Mouse (Mus musculus) hindlimb bud, embryonic 11.5 days (tissue): ENCODE data around the gene Neurod2.

ENCODE experiments used
- DNase-seq: peaks from one replicate; pipeline ENCODE4 v3.0.0-alpha.2; 2012; ENCODE audit warnings: low read depth, low spot score; ENCODE audit errors: extremely low spot score

Gene Neurod2

DNA sequence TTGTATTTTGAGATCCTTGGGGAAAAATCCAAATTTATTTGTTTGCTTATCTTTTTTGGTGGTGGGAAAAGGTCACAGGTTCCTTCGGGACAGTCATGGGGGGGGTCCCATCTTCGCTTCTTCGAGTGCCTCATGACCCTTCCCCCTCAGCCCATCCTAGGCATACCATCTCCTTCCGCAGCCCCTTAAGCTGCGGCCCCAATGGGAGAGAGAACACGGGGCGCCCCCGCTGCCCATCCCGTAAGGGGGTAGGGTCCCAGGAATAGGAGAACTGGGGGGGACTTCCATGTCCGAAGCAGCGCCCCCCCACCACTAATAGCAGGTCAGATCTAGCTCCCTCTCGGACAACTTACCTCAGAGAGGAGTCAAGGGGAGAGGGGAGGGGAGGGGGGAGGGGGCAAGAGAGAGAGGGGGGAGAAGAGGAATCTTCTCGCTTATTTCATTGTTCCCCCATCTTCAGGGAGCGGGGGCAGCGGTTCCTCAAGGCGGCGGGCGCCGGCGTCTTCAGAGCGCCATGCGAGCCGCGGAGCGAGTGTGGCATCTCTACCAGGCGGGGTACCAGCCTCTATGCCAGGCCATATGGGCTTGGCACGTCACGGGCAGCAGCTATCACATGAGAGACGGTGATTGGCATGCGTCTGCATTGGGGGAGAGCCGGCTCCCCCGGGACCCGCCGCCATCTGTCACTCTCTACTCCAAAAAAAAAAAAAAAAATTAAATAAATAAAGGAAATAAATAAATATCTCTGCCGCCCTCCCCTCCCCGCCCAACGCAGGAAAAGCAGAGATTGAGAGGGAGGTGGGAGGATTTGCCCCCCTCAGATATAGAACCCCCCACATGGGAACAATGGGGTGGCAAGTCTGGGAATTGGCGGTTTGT, at the start of gene Neurod2:
Gene Neurod2 (minus strand): TSS at position 568 of the 879 bp plus-strand sequence.
- DNase-seq = no peak

- DNase-seq = no peak
Observed at GRCm38 (mm10) chr11:98377787-98378186, 48.3 kb upstream of the Neurod2 start.

DNA sequence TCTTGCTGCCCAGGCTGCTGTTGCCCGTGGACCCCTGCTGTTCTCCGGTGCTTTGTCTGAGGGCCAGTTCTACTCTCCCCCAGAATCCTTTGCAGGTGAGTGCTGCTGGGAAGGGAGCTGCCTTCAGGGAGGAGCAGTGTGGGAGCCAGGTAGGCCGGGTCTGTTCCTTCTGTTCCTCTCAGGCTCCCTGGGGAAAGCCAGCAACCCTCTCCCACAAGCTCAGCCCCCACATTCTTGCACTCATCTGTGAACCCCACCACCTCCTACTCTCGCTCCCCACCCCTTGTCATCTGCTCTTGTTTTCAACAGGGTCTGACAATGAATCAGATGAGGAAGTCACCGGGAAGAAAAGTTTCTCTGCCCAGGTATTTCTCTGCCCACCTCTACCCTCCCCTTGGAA, 47.3 kb upstream of the Neurod2 start:
- DNase-seq = no peak

DNA sequence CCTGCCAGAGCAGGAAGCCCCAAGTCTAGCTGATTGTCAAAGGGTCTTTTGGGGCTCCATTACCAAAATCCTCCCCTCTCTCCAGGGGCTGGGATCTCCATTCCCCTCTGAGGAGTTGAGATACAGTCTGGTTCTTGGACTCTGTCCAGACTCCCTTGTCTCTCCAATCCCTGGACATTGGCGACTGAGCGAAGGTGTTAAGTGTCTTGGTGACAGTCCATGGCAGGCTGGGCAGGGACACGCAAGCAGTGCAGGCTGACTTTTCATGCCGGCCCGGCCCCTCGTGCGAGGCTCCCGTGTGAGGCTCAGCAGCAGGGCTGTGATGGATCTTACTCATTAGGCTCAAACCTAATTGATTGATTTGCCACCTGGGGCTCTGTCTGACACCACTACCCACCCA, 44.8 kb upstream of the Neurod2 start:
- no peak for DNase-seq

GRCm38 (mm10) chr11:98373244-98373643, 43.8 kb upstream of the Neurod2 start:
- DNase-seq = no peak

DNA sequence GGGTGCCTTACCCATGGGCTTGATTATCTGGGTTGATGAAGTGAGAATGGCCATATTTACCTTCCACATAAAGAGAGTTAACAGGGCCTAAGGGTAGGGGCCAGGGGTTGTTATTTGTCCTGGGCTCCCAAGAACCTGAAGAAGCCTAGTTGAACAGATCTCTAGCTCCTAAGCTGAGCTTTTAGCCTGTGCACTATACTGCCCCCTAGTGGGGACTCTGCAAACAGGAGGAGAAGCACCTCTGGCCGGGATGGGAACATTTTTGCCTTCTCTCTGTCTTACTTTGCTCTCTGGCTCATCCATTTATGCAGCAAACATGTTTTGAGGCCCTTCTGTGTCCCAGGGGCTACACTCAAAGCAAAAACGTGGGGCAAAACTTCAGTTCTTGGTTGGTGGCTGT, 43.0 kb upstream of the Neurod2 start:
- peak; percentile 69 for DNase-seq

DNA sequence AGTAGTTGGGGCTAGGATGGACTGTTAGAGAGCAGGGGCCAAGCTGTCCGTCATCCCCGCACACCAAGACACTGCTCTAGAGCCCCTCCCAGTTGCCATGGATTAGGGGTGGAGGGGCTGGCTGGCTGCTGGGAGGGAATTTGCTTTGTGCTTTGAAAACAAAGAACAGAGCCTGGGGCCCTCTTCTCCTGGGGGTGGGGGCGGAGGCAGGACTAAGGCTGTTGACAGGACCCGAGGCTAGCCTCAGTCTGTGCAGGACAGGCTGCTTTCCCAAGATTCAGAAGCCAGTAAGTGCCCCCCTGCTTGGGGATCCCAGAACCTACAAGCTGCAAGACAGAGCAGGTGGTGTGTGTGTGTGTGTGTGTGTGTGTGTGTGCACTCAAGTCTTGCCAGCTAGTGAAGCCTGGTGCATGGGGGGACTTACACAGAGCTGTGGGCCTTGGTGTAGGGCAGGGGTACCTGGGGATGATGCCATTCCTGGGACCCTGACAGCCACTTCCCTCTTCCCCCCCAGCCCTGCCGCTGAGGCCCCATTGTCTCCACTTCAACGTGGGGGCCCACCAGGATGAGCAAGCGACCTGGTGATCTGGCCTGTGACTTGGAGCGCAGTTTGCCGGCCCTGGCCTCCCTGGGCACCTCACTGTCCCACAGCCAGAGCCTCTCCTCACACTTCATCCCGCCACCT, 42.2 kb upstream of the Neurod2 start:
- DNase-seq = no peak

- no peak for DNase-seq
Observed at GRCm38 (mm10) chr11:98370588-98370987, 41.1 kb upstream of the Neurod2 start.

GRCm38 (mm10) chr11:98369337-98369736, 39.9 kb upstream of the Neurod2 start:
- no peak for DNase-seq

- no peak for DNase-seq
Observed at GRCm38 (mm10) chr11:98367863-98368186, 38.4 kb upstream of the Neurod2 start.

- DNase-seq = no peak
Observed at GRCm38 (mm10) chr11:98367171-98367862, 37.9 kb upstream of the Neurod2 start.

DNA sequence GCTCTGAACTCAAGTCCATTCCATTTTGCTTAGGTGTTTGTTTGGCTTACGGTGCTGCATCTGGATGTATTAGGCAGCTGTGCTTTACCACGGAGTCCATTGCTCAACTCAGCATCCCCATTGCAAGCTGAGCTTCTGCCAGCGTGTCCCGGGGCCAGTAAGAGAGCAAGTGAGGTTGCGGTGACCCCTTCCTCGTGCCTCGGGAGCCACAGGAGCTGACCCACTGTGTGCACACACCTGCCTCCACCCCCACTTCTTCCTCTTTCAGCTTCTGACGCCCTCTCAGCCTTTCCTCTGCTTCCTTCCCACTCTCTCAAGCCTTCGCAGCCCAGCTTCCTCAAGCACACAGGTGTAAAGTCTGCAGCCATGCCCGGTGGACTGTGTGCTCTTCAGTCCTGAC, 36.8 kb upstream of the Neurod2 start:
- DNase-seq = no peak

DNA sequence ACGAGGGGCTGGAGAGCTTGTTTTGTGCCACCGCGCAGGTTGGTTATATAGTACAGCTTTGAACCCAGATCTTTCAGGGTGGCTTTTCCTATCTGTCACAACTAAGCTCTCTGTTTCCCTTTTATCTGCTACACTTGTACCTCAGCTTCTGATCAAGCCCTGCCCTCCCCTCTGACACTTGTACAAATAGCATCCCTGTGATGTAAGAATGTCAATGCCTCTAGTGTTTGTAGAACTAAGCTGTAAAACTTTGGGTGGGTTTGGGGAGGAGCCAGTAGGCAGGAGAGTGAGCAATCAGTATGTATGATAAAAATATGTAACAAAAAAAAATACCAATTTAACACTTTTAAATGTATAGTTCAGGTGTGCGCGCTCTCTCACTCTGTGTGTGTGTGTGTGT, 35.0 kb upstream of the Neurod2 start:
- DNase-seq = no peak

DNA sequence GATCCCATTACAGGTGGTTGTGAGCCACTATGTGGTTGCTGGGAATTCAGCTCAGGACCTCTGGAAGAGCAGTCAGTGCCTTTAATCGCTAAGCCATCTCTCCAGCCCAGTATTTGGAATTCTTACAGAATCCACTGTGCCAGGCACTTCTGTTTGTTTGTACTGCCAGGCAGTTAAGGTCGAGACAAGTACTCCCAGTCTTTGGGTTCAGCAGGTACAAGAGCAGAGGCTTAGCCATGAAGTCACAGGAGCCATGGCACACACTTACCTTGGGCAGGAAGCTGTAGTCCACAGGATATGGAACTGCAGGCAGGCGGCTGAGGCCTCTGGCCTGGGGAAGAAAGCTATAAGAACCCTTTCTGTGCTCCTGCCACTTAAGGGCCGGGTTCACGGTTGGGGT, 34.4 kb upstream of the Neurod2 start:
- no peak for DNase-seq

DNA sequence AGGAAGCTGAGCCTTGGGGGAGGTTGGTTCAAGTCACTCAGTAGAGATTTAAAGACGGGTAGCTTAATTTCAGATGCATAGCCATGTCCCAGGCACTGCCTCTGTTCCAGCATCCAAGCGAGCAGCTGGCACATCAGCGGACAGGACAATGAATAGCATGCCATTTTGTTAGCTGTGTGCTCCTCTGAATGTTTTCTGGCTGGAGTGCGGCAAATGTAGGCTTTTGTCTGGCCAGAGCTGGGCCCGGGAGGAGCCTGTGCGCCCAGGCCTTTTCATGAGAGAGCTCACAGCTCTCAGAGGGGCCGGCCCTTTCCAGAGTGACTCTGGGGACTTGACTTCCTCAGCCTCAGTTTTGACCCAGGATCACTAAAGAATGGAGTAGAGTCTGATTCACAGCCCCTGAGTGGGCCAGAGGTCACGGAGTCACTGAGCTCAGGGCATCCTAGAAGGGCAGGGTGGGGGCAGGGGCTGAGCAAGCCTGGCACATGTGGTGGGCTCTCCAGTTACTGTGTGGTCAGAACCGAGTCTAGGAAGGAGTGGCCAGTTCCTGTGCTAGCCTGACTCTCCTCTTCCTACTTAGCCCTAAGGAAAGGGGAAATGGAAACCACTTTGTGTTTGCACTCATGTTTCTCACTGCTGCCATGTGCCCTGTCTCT, 31.5 kb upstream of the Neurod2 start:
- no peak for DNase-seq

DNA sequence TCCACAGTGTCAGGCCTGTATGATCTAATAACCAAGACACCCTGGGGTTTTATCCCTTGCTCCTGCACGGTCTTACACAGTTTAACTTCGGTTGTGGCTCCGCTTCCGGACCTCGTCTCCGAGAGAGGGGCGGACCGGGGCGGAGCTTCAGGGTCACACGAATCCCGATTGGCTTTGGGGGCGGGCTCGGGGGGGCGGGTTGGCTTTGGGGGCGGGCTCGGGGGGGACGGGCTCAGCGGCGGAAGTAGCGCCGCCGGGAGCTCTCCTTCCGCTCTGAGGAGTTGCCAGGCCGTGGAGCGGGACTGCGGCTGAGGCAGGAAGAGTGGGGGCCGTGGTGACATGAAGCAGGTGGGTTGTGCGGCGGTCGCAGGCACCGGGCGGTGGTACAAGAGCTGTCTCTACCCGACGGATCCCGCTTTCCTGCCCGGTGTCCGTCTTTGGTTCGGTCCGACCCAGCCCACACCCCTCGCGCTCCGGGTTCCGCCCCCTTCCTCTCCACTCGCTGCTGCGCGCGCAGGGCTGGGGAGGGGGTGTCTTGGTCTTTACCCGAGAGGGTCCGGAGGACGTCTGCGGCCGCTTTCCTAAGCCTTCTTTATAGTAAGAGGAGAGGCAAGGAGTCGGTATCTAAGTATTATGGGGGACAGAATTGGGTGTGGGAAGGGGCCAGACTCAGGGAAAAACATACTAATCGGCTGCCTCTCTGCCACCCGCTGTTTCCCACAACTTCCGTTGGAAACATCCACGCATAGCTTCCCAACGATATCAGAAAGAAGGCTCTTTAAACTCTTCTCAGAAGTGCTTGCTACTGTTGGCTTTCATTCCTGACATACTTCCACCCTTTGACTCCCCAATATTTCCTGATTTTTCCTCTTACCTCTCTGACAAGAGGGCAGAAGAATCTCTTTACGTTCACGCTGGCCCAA, 29.0 kb upstream of the Neurod2 start, which contains the start of gene Stard3:
Gene Stard3 (plus strand): TSS at position 208 of the 923 bp plus-strand sequence.
- peak; percentile 78 for DNase-seq

DNA sequence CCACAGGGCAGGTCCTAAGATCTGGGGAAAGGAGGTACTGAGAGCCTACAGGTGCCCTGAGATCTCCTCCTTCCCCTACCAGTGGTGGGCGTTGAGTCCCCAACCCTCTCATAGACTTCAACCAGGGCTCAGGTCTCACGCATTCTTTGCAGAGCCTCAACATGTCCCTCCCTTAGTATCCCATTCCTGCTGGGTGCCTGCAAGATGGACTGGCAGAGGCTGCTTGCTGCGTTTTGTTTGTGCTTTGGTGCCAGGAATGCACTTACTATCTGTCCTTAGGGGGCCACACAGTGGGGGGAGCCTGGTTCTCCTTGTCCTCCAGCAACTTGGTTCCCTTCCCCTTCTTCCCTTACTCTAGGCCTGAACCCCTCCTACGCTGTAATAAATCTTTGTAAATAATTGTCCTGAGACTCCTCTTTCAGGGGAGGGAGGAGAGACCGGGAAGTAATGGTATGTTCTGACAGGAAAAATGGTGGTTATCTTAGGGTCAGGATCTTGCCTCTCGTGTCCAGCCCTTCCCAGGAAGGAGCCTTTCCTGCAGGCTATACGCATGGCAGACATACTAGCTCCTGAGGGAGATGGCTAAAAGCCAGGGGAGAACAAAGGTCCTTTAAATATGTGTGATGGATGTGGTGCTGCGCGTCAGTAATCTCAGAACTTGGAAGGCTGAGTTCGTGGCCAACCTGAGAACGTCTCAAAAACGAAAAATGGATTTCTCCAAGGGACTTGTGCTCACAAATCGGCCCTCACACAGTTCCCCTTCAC, 28.1 kb upstream of the Neurod2 start:
- no peak for DNase-seq

DNA sequence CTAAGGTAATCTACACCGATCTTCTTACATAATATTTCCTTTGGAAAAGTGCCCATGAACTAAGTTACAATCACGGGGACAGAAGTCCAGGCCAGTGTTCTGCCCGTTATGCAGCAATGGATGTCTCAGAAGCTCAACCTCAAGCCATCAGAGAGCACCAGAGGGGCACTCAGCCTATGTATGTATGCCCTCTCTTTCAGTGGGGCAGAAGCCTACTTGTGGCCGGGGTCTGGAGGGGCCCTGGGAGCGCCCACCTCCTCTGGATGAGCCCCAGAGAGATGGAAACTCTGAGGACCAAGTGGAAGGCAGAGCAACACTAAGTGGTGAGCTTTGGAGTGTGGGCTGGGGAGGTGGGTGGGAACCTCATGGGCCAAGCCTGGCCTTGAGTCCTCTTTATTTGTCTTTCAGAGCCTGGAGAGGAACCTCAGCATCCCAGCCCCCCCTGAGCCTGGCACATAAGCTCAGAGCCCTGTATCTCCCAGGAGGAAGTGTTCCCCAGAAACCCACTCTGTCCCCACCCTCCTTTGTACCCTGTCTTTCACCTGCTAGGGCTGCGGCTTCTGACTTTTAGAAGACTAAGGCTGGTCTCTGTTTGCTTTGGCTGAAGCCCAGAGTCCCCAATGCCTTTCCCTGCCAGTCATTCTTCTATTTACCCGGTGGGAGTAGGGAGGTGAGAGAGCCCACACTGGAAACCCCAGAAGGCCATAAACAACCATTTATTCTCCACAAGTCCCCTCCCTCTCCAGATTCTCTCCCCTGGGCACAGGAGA, 27.4 kb upstream of the Neurod2 start:
- no peak for DNase-seq
